Mouse (Mus musculus) adrenal gland, postnatal 4 days (tissue): ENCODE results near the gene Prr19. TPM values are rescaled to one million over a fixed set of nuclear protein-coding genes. Genes with fewer than 3 reads are reported as not detected.

ENCODE experiments used
- DNase-seq, 2 experiments: peaks; one replicate each; pipeline ENCODE4 v3.0.0; 2021 to 2022; ENCODE audit warnings: low spot score in 2 of 2, mixed read lengths in 2 of 2
- total RNA-seq, 2 experiments: library from RNA; stranded (reverse); gene quantifications; 2 replicates each; pipeline ENCODE4 v1.2.3; 2021

Prr19 gene
- total RNA-seq, 2 experiments from 2014 or later, result not detected

DNA sequence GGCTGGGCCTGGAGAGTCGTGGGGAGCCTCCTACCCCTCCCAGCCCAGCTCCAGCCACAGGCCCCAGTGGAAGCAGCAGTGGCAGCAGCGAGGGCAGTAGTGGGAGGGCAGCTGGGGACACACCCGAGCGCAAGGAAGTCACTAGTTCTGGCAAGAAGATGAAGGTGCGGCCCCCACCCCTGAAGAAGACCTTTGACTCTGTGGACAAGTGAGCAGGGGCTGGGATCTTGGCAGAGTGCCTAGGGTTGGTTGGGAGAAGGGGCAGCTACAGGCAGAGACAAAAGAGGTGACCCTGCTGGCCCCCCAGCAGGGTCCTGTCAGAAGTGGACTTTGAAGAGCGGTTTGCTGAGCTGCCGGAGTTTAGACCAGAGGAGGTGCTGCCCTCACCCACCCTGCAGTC, 9.1 kb upstream of the Prr19 start:
- no peak for DNase-seq

DNA sequence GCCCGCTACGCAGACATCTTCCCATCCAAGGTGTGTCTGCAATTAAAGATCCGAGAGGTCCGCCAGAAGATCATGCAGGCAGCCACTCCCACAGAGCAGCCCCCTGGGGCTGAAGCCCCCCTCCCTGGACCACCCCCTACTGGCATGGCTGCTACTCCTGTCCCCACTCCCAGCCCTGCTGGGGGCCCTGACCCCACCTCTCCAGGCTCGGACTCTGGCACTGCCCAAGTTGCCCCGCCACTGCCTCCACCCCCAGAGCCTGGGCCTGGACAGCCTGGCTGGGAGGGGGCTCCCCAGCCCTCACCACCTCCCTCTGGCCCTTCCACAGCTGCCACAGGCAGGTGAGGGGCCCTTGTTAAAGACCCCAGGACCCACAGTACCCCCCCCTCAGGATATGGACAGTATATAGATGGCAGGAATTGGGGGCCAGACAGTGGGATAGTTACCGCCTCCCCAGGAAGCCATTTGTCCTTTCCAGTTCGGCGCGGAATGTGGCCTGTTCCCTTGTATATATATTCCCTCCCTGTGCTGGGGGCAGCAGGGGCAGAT, 7.9 kb upstream of the Prr19 start:
- DNase-seq, result no peak

DNA sequence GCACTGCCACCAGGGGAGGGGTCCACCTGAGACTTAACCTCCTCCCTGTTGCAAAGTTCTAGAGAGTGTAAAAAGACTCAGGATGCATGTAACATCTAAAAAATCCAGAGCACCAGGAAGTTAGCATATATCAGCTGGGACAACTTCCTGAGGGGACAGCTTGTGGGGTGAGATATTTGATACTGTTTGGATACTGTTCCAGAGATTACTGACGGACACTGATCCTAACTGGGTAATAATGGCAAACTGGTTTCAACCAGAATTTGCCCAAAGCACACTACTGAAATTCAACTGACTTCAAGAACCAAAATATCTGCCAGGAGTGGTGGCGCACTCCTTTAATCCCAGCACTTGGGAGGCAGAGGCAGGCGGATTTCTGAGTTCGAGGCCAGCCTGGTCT, 6.7 kb upstream of the Prr19 start:
- DNase-seq, result no peak

DNA sequence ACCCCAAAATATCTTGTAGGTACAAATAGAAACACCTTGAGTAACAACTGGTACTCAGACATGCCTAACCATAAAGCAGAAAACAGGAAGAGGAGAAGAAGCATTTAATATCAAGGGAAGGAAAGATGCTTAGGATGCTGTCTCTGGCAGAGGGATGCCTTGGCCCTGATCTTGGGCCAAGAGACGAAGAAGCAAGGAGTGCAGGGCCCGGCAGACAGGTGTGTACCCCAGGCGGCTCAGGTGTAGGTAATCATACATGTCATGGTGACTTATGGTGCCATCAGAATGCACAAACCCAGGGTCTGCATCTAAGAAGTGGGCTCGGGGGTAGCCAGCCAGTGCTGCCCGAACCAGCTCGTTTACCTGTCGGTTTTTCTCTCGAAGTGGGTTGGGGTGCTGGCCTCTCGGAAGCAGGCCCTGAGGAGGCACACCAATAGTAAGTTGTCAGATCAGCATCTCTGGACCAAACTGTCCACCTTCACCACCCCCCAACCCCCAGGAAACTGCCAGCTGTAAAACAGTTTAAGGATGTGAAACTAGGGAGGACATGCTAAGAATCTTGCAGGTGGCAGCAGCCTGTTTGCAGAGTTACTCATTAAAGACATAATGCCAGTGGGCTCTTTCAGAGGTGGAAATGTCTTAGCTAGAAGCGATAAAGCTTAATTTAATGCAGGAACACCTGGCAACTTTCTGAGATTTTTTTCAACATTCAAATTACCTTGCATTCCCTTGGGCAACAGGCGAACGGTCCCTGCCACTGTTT, 6.1 kb upstream of the Prr19 start:
- no peak for DNase-seq

DNA sequence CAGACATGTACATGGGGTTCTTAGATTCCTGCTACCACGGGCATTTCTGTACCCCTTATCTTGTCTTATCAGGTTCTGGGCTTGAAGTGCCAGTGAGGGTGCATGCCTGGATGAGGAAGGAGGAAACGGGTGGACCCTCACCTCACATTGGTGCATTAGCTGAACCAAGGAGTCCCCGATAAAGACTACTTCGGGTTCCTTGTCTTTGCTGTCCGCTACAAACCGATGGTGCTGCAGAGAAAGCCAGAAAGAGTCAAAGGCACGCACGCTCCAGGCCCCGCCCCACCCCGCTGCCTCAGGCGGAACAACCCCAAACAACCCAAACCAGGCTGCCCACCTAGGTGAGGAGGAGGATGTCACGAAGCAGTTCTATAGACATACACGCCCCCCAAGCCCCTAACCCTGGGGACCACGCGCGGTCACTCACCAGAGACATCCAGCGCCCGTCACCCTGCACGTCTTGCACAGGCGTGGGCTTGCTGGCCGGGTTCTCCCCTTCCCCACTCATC, 4.2 kb upstream of the Prr19 start:
- DNase-seq, result no peak

DNA sequence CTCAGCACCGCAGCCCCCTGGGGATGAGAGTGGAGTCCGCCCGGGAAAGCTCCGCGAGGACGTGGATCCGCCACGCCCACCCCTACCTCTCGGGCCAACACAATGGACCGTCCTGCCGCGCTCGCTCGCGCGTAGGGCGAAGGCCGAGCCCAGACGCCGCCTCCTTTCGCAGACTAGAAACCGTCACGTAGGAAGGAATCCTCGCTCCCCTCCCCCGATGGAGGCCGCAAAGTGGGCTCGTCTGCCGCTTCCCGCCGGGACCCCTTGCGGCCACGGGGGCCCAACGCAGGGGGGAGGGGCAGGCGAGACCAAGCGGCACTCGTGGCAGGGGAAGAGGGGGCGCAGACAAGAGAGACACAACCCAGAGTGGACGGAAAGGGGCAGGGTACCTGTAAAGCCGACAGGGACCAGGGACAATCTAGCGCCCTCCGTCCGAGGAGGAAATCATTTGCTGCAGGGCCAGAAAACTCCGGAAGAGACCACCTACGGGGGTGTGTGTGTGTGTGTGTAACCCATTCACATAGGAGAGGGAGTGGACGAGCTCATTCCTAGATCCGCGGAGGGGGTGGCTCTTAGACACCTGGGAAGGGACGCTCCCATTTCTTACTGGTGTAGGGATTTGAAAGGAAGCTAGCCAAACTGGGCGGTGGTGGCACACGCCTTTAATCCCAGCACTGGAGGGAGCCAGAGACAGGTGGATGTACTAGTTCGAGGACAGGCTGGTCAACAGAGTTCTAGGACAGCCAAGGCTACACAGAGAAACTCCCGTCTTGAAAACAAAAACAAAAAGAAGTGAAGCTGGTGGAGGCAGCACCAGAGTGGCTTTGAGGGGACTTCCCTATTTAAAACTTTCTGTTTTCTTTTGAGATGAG, 3.5 kb upstream of the Prr19 start, which contains the start of gene Pafah1b3:
Pafah1b3 (minus strand) TSS at position 533 of the 872 bp plus-strand sequence.
- peak; percentile 52 to 64 for DNase-seq

DNA sequence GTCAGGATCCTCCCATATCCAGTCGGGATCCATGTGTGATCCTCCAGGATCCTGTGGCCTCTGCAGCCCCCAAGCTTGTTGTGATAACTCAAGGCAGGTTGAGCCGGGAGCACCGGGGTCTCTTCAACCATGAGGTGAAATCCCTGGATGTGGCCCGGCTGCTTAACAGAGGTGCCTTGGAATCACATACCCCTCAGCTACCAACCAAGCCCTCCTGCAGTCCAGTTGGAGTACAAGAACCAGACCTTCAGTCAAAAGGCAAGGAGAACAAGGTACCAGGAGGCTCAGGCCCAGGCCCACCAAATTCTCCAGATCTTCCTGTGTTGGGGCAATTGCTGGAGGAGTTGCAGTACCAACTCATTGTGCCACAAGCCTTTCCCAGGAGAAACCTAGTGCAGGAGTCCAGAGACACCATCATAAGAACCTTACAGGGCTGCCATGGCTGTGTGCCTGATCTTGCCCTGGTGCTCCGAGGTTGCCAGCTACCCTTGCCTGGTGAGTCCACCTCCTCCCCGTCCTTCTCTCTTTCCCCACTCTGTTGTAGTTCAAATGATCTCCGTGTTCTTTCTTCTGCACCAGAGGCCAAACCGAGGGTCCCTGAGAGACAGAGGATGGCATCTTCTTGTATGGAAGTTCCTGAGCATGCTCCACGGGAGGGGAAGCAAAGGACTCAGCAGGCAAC, 1.9 kb downstream of the Prr19 start:
- no peak for DNase-seq

DNA sequence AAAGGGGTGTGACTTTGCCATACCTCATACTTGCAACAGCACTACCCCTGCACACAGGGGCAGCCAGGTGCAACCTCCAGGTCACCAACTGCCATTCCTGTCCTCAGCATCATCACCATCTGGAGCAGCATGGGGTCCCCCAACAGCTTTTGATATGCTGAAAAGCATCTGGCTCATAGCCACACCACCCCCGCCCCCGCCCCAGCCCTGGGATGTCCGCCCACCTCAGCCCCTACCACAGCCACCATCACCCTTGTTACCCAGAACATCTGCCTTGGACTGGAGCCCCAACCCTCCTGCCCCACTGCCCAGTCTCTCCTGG, 2.4 kb downstream of the Prr19 start:
- no peak for DNase-seq

DNA sequence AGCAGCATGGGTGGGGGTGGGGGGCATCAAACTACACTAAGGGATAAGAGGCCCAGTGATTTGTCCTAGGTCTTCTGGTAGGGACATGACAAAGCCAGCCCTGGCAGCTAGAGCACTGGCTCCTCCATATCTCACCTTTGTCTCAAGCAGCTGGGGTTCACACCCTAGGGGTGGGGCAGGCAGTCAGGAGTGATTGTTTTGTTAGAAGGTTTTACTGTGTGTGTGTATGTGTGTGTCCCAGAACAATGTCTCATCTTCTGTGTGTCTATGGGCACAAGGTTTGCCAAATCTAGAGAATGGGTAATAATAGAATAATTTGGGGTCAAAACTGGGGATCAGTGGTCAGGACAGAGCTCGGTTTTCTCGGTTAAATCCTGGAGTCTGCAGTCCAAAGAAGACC, 4.3 kb downstream of the Prr19 start:
- DNase-seq, result no peak

DNA sequence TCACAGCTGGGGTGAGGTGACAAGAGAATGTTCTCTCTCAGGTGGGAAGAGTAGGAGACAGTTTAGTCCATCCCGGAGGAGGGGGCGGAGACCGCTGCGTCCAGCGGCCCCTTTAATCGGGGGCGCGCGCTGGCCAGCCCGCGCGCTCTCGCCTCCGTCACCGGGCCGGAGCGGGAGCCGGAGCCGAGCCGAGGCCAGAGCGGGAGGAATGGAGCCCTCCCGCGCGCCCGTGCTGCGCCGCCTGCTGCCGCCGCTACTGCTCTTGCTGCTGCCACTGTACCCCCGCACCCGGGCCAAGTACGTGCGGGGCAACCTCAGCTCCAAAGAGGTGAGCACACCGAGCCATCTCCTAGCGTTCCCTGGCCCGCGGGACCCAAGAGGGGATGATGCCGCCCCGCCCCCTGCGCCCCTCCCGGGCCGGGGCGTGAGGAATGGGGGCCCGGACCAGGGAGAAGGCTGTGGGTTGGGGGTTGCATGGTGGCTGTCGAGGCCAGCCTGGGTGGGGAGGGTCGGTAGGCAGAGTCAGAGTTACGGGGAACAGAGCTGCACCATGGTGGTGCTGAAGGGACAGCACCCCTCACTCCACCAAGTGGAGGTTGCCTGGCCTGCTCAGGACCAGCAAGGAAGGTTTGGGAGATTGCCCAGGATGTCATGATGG, 4.9 kb downstream of the Prr19 start, which contains the start of gene Tmem145:
Tmem145 (plus strand) TSS at position 151 of the 658 bp plus-strand sequence.
- no peak for DNase-seq

DNA sequence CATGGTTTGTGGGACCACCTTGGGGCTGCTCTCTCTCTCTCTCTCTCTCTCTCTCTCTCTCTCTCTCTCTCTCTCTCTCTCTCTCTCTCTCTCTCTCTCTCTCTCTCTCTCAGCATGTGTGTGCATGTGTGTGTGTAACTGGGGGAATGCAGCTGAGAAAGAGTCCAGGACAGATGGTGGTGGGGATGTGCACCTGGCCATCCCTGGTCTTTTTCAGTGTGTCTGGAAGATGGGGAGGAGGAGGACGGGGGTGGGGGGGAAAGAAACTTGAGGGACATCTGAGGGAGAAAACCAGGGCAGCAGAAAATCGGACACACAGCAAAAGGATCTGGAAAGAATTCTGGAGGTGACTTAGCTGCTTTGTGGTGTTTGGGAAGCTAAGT, 5.4 kb downstream of the Prr19 start:
- no peak for DNase-seq

DNA sequence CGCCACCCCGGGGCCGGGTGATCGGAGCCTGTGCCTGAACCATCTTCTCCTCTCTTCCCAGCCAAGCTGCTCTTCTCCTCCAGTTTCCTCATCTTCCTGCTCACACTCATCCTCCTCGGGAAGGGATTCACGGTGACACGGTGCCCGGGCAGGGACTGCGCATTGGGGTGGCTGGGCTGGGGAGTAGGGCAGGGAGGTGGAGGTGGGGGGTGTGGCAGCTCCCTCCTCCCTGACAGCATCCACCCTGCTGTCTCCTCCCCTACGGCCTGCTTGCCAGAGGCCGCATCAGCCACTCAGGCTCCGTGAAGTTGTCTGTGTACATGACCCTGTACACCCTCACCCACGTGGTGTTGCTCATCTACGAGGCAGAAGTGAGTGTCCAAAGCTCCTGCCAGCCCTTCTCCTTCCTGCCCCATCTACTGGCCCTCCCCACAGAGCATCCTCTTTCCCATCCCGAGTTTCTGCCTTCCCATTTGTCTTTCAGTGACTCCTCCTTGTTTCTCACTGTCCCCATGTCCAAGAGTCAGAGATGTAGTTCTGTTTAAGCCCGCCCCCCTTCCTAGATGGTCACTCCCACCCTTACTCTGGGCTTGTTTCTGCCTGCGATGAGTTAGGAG, 7.6 kb downstream of the Prr19 start:
- no peak for DNase-seq

DNA sequence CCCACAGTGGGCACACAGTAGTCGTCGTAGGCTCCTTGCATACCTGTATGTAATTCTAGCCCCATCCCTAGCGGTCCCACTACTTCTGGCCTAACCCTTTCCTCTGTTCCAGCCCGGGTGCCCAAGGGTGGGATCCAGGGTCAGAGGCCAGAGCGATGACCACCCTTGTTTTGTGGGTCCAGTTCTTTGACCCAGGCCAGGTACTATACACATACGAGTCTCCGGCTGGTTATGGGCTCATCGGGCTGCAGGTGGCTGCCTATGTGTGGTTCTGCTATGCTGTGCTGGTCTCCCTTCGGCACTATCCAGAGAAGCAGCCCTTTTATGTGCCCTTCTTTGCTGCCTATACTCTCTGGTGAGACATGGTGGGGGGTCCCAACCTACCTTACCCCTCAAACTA, 8.2 kb downstream of the Prr19 start:
- DNase-seq, result no peak

DNA sequence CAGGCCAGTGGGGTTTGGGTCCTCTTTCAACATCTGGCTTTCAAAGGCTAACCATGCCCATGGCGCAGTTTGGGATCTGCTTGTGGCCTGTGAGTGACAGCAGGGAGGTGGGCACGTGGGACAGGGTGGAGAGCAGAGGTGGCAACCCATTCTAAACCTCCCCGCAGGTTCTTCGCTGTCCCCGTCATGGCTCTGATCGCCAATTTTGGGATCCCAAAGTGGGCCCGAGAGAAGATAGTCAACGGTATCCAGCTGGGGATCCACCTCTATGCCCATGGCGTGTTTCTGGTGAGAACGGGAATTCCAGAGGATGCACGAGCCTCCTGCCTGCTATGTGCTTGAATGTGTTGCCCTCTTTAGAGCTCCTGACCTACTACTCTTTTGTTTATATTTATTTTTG, 10.0 kb downstream of the Prr19 start:
- no peak for DNase-seq

DNA sequence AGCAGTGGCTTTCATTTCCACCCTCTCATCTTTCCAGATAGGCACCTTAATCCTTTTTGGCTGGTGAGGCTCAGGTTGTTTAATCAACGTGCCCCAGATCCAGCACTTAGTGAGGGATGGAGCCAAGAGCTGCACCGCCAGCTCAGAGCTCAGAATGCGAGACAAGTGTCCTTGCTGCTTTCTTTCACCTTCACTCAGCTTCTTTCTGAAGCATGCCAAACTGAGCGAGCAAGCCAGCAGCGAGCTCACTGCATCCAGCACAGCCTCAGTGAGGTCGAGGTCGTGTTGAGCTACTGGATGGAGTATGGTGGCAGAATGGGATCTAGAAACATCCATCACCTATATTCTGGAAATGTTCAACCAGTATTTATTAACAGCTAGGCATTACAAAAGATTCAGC, 12.1 kb downstream of the Prr19 start:
- no peak for DNase-seq

DNA sequence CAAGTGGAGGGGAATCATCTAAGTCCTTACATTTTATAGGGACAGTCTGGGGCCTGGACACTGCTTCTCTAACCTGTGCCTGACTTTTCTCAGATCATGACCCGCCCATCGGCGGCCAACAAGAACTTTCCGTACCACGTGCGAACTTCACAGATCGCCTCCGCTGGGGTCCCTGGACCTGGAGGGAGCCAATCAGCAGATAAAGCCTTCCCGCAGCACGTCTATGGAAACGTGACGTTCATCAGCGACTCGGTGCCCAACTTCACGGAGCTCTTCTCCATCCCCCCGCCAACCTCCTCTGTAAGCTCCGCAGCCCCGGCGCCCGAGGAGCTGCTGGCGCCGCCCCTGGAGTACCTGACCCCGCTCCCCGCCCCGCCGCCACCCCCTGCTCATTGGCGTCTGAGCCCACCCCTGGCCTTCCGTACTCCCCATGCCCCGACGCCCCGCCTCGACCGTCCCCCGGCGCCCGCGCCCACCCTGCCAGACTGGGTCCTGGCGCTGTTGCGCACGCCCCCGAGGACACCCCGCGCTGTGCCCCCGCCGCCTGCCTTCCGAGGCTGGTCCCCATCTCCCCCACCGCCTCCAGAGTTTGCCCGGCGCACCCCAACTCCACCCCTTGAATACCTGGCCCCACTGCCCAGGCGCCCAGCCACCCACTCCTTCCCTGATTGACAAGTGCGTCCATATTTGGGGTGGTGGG, 13.5 kb downstream of the Prr19 start:
- no peak for DNase-seq

DNA sequence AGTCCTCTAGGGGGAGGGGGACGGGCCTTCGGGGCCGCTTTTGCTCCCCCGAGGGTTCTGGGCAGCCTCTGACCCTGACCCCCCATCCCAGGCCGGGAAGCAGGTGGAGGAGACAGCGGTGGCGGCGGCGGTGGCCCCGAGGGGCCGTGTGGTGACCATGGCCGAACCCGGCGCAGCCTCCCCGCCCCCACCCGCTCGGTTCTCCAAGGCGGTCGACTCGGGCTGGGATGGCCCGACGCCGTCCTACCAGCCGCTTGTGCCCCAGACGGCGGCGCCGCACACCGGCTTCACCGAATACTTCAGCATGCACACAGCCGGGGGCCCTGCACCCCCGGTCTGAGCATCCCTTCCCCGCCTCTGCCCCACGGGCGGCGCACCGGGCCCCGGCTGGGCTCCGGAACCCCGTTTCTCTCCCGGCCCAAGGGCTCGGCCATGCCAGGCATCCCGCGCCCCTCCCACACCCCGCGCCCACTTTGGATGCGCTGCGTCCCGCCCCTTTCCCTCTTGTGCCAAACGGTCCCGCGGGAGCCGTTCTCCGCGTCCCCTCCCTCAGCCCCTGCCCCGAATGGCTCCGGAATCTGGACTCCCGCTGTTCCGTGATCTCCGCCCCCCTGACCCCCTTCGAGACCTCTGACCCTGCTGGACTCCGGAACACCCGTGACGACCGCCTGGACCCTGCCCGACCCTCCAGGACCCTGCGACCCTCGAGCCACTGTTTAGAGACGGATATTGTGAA, 14.3 kb downstream of the Prr19 start:
- peak in 1 of 2 experiments; percentile 39 for DNase-seq

DNA sequence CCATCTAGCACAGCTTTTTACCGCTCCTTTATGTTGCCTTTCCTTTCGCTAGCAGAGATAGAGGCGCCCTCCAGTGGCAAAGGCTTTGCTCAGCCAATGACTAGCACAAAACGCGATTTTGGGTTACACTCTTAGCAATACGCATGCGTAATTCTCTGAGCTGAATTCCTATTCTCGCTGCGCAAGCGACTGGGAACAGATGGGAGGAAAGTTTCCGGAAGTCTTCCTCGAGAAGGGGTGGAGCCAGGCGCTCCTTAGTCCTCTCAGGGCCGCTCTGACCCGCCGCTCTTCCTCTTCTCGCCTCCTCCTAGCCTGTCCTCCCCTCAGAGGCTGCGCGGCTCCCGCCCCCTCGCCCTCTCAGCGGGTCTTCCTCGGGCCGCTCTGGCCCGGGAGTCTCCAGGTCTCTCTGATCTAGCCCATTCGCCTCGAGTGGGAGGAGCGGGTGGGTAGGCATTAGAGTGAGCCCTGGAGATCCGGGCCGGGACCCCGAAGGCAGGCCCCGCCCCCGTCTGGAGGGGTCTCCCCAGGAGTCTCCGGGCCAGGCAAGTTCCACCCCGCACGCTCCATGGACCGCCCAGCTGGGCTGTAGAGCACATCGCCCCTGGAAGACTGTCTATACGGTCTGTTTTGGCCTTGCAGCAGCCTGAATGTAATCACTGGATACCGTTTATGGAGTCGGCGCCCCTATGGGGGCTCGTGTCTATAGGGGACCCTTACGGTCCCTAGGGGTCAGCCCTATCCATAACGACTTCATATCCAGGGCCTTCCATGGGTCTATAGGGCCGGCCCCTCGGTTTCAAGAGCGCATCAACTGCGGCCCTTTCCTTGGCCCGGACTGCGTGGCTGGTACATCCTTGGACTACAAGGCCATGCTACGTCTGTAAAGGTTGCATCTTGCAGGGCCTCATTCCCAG, 15.6 kb downstream of the Prr19 start, which contains the start of gene Megf8:
Megf8 (plus strand) TSS at position 633 of the 914 bp plus-strand sequence.
- DNase-seq, result peak; percentile 70 to 91
